Comparison of ENCODE assay signal across 8 mouse cellular contexts in the genomic region with DNA sequence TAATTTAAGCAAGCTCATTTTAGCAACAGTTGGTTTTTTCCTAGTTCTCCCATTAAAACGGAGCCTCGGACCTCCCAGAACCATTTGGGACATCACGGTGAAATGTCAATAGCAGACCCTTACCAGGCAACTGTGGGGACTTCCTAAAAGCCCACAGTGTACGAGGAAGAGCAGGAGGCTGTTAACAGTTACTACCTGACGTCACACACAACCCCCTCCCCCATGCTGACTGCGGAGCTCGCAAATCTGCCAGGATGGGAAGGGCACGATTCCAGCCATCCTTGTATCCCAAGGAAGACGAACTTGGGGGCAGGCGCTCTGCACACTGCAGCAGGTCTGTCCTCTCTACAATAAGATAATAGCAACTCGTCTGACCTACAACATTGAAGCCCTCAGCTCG. TPM values are rescaled to one million over a fixed set of nuclear protein-coding genes. Genes with fewer than 3 reads are reported as not detected.
DNase-seq lines count a peak whose midpoint lies in the region; ATAC-seq lines count a peak whose summit lies in the region.

Gene Aqp9, minus strand, starts transcription at position 172 of the 400 bp plus-strand sequence.

- H3K27ac ChIP-seq in heart, embryonic 15.5 days: 0 out of 2 replicates have a peak within 1 kb of the TSS, but pooled peaks have one; percentile 13
- H3K27ac ChIP-seq in liver, embryonic 12.5 days: peak within 1 kb of the TSS; percentile 98

- no peak within 1 kb of the TSS for H3K4me3 ChIP-seq in heart, embryonic 15.5 days
- no peak within 1 kb of the TSS for H3K4me3 ChIP-seq in liver, embryonic 12.5 days

- no peaks in the 10 kb centered on the region for H3K27me3 ChIP-seq in heart, embryonic 15.5 days
- H3K27me3 ChIP-seq in liver, embryonic 12.5 days (replicated peaks): no peaks in the 10 kb centered on the region

- no peaks in the 10 kb centered on the region for H3K9me3 ChIP-seq in heart, embryonic 15.5 days (replicated peaks)
- H3K9me3 ChIP-seq in liver, embryonic 12.5 days (replicated peaks): no peaks in the 10 kb centered on the region

- no peak within 1 kb of the TSS for H3K9ac ChIP-seq in heart, embryonic 15.5 days
- peak within 1 kb of the TSS; percentile 44 for H3K9ac ChIP-seq in liver, embryonic 12.5 days

- WGBS in heart, embryonic 15.5 days: 34% methylated on average over 12 of the region's 12 CpGs
- WGBS in liver, embryonic 12.5 days (ENCODE audit: insufficient replicate concordance): 45% methylated on average over 12 of the region's 12 CpGs

- peaks cover 15% of the 10 kb centered on the region for H3K4me1 ChIP-seq in heart, embryonic 15.5 days (replicated peaks)
- H3K4me1 ChIP-seq in liver, embryonic 12.5 days: peaks cover 73% of the 10 kb centered on the region

- ATAC-seq in heart, embryonic 15.5 days (replicated peaks; ENCODE audit: insufficient number of reproducible peaks, insufficient read depth, low FRiP score, low read depth): no peak
- ATAC-seq in liver, embryonic 12.5 days: no peak

- H3K36me3 ChIP-seq in heart, embryonic 15.5 days: no peaks in the 10 kb centered on the region
- H3K36me3 ChIP-seq in liver, embryonic 12.5 days: no peaks in the 10 kb centered on the region

- H3K4me2 ChIP-seq in heart, embryonic 15.5 days: peak within 1 kb of the TSS; percentile 25
- H3K4me2 ChIP-seq in liver, embryonic 12.5 days: peak within 1 kb of the TSS; percentile 23

- no peak for DNase-seq in heart, adult 18-20 months
- peak; percentile 18 for DNase-seq in right cerebral cortex, postnatal 4 days
- DNase-seq in right cerebral cortex, postnatal 25 days: no peak
- no peak for DNase-seq in urinary bladder, postnatal 10 days (ENCODE audit: low spot score)
- no peak for DNase-seq in urinary bladder, adult 18-20 months (ENCODE audit: low spot score in 2 of 2)
- no peak for DNase-seq in cerebellum, adult 9-11 months

RNA-seq across cellular contexts. Expression of gene Aqp9, which starts in this region (rescaled TPM):
- 0.34 and 0.60 TPM in 2 replicates for polyA plus RNA-seq in heart, embryonic 15.5 days (2015; fragmentation: Nextera tagmentation; extraction: Ambion mirVana)
- total RNA-seq in heart, adult 18-20 months (2021): under 1 TPM; 0.15 to 0.17 TPM
- 10.1 and 10.3 TPM in 2 replicates for polyA plus RNA-seq in liver, embryonic 12.5 days (2016; fragmentation: Nextera tagmentation; extraction: Ambion mirVana)
